Mouse (Mus musculus) E14TG2a.4 (cell line): ENCODE data around the gene Zdhhc16.
A peak's percentile ranks its signal among the peaks of the same experiment; 100 is the strongest.

Experiments used
- H3K27me3 ChIP-seq: 2 replicates; pipeline ENCODE4 v1.6.1; 2014; ENCODE audit warnings: low read length, control low read depth; ENCODE audit not compliant: insufficient read depth
- H3K36me3 ChIP-seq: 2 replicates; pipeline ENCODE4 v1.6.1; 2014; ENCODE audit warnings: low read length, control low read depth; ENCODE audit not compliant: insufficient read depth
- H3K4me1 ChIP-seq: replicated peaks from 2 replicates; pipeline ENCODE4 v1.6.1; 2014; ENCODE audit warnings: low read depth, low read length, control low read depth
- H3K4me3 ChIP-seq: replicated peaks from 2 replicates; pipeline ENCODE4 v1.5.1; 2014; ENCODE audit warnings: mild to moderate bottlenecking, low read length
- H3K9me3 ChIP-seq: 2 replicates; pipeline ENCODE4 v1.6.1; 2014; ENCODE audit warnings: low read length, control low read depth
- CTCF ChIP-seq: conservative IDR thresholded peaks from 2 replicates; pipeline ENCODE4 v1.5.1; 2014; ENCODE audit warnings: low read length
- NANOG ChIP-seq: IDR thresholded peaks from 2 replicates; pipeline ENCODE4 v1.6.1; 2014; ENCODE audit warnings: borderline replicate concordance, low read length, mixed read lengths
- POU5F1 ChIP-seq: IDR thresholded peaks from 2 replicates; pipeline ENCODE4 v1.6.1; 2014; ENCODE audit warnings: low read length, borderline replicate concordance

The Zdhhc16 gene

DNA sequence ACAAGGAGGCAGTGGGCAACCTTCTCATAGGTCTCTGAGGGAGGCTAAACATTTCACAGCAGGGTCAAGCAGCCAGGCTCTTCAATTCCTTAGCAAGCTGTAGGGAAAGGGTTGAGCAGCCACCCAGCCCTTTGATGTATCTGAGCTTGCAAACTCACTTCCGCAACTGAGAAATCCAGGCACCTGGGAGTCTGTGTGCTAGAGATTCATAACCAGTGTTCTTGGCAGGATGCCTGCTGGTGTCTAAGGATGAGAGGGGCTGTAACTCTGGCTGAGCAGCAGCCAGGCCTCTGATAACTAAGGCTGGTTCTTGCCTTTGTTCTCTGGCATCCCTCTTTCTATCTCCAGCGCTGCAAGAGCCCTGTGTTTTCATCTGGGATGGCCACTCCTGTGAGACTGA lies 31.6 kb upstream of the Zdhhc16 start:
- Histone ChIP-seq H3K4me3 (no peak overlapping the region), H3K27me3 (no peaks in the 10 kb centered on the region), H3K4me1 (peaks cover 8% of the 10 kb centered on the region; the same call in 1 of the 2 replicates), H3K36me3 (no peaks in the 10 kb centered on the region), H3K9me3 (no peaks in the 10 kb centered on the region)
- TF ChIP-seq POU5F1, result no peak

DNA sequence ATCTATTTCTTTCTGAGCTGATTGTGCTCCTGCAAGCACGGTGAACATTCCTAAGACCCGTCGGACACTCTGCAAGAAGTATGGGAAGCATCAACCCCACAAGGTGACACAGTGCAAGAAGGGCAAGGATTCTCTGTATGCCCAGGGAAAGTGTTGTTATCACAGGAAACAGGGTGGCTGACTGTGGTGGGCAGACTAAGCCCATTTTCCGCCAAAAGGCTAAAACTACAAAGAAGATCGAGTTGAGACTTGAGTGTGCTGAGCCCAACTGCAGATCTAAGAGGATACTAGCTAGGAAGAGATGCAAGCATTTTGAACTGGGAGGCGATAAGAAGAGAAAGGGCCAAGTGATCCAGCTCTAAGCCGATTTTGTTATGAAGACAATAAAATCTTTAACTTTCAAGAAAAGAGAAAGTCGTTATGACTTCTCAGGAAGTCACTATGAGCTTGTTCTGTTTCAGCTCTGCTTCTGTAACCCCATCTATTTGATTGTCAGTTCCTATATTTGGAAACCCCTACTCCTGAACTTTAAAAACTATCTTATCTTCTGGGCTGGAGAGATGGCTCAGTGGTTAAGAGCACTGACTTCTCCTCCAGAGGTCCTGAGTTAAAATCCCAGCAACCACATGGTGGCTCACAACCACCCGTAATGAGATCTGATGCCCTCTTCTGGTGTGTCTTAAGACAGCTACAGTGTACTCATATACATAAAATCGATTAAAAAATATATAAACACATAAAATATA lies 30.3 kb upstream of the Zdhhc16 start:
- Histone ChIP-seq H3K36me3 (no peaks in the 10 kb centered on the region), H3K4me1 (peaks cover 13% of the 10 kb centered on the region; the same call in 1 of the 2 replicates), H3K9me3 (no peaks in the 10 kb centered on the region), H3K4me3 (no peak overlapping the region), H3K27me3 (peaks cover 3% of the 10 kb centered on the region; the same call in 1 of the 2 replicates)
- TF ChIP-seq CTCF (no peak), POU5F1 (no peak), NANOG (no peak)

DNA sequence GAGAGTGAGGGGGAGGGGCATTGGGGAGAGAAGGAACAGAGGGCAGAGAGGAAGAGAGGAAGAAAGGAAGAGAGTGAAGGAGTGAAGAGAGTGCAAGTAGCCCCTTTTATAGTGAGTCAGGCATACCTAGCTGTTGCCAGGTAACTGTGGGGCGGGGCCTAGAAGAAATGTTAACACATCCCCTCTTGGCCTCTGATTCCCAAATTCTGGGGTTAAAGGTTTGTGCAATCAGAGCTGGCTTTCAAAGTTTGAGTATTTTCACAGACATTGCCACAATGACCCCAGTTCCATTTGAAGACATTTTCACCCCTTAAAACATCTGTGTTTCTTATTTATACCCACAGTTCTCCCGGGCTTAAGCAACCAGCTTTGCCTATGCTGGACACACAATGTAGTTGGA lies 28.0 kb upstream of the Zdhhc16 start:
- TF ChIP-seq NANOG (no peak), POU5F1 (no peak), CTCF (no peak)
- H3K4me1 ChIP-seq, result peaks cover 13% of the 10 kb centered on the region; the same call in 1 of the 2 replicates

DNA sequence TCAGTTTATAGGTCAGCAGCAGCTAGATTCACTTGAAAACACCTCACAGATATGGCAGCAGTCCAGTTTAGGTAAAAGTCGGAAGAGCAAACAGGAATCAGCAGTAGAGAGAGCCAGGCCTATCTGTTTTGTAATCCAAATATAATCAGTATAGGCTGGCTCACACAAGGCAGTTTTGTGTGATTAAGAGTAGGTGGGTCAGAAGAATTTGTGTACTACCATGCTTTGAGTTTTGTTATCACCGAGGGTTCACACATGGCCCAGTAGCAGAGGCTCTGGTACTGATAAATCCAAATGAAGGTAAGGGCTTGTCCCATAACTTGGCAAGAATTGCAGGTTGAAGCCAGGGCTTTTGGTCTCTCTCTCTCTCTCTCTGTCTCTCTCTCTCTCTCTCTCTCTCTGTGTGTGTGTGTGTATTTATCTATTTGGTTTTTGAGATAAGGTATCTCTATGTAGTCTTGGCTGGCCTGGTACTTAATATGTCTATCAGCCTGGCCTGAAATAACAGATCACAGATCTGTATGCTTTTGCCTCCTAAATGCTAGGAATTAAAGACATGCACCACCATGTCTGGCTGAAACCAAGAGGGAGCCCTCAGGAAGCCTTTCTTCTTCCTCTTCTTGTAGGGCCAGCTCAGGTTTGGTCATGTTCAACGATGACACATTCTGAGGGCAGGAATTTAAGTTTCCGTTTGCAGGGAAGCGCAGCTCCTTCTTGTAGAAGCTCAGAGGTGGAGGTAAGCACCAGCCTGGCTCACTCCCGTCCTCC lies 26.8 kb upstream of the Zdhhc16 start:
- H3K36me3 ChIP-seq, result no peaks in the 10 kb centered on the region
- no peak overlapping the region for H3K4me3 ChIP-seq
- H3K4me1 ChIP-seq, result peaks cover 17% of the 10 kb centered on the region
- TF ChIP-seq POU5F1 (no peak), CTCF (no peak), NANOG (no peak)
- peaks cover 3% of the 10 kb centered on the region; the same call in 1 of the 2 replicates for H3K27me3 ChIP-seq
- H3K9me3 ChIP-seq, result no peaks in the 10 kb centered on the region

More for the DNA sequence above, 28.0 kb upstream of the Zdhhc16 start:
- Histone ChIP-seq H3K27me3 (peaks cover 3% of the 10 kb centered on the region; the same call in 1 of the 2 replicates), H3K9me3 (no peaks in the 10 kb centered on the region), H3K4me3 (no peak overlapping the region), H3K36me3 (no peaks in the 10 kb centered on the region)

DNA sequence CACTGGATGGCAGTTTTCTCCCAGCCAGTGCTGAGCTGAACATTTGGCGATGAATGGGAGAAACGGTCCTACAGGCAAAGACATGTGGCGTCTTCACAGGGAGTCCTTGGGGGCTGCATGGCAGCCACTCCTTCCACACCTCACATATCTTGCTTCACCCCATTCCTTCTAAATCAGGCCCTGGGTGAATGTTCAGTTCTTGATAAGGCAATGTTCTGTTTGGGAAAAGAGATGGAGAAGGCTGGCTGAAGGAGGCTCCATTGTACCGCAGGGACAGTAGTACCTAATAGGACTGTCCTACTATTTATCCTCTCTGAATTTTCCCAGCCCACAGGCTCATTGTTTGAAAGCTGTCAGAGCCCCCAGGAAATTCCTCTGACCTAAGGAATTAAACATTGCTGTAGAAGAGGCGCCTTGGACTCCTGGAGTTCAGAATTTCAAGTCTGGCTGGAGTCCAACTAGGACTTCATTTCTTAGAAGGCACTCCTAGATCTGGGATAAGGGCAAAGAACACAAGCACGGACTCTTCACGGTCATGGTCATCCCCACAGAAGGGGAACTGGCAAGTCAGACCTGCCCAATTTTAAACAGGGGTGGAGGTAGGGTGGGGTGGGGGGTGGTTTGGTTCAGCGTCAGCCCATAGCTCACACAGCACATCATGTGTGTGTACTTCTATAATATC lies 26.1 kb upstream of the Zdhhc16 start:
- Histone ChIP-seq H3K36me3 (no peaks in the 10 kb centered on the region), H3K4me1 (peaks cover 17% of the 10 kb centered on the region), H3K4me3 (no peak overlapping the region), H3K27me3 (peaks cover 3% of the 10 kb centered on the region; the same call in 1 of the 2 replicates), H3K9me3 (no peaks in the 10 kb centered on the region)
- TF ChIP-seq CTCF, result no peak
- TF ChIP-seq NANOG, result no peak
- TF ChIP-seq POU5F1, result no peak

DNA sequence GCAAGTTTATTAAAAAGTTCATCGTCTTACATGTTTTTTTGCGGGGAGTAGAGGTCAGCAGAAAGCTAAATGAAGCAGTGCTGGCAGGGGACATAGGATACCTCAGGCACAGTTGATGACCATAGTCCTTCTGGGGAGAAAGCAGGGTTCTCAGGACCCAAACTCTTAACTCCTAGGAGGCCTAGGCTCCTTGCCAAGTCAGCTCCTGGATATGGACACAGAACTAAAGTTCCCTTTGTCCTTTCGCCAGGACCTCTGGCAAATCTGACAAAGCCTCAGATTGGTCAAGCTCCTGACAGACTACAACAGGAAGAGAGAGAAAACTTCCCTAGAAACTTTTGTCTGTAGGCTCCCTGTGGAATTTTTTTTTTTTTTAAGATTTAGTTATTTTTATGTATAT lies 24.5 kb upstream of the Zdhhc16 start:
- H3K9me3 ChIP-seq, result no peaks in the 10 kb centered on the region
- peaks cover 24% of the 10 kb centered on the region for H3K4me1 ChIP-seq
- no peak overlapping the region for H3K4me3 ChIP-seq
- H3K27me3 ChIP-seq, result peaks cover 3% of the 10 kb centered on the region; the same call in 1 of the 2 replicates
- H3K36me3 ChIP-seq, result peaks cover 12% of the 10 kb centered on the region
- TF ChIP-seq CTCF, result no peak
- TF ChIP-seq NANOG, result no peak
- no peak for TF ChIP-seq POU5F1

DNA sequence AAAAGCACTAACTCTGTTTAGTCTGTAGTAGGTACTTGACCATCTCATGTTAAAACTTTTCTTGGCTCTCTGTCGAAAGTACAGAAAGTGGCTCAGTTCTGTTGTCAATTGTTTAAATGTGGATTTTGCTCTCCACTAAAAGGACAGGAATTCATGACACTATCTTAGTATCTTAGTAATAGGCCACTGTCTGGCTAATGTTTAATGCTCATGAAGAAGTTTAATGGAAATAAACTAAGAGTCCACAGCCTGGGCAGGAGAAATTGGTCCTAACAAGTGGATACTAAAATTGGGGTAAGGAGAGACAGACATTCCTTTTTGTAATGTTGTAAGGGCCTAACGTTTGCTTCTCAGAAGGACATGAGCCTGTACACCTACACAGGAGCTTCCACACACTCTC lies 22.9 kb upstream of the Zdhhc16 start:
- TF ChIP-seq NANOG (no peak), CTCF (no peak)
- Histone ChIP-seq H3K36me3 (peaks cover 28% of the 10 kb centered on the region), H3K4me1 (peaks cover 37% of the 10 kb centered on the region), H3K4me3 (no peak overlapping the region), H3K27me3 (peaks cover 3% of the 10 kb centered on the region; the same call in 1 of the 2 replicates), H3K9me3 (no peaks in the 10 kb centered on the region)

DNA sequence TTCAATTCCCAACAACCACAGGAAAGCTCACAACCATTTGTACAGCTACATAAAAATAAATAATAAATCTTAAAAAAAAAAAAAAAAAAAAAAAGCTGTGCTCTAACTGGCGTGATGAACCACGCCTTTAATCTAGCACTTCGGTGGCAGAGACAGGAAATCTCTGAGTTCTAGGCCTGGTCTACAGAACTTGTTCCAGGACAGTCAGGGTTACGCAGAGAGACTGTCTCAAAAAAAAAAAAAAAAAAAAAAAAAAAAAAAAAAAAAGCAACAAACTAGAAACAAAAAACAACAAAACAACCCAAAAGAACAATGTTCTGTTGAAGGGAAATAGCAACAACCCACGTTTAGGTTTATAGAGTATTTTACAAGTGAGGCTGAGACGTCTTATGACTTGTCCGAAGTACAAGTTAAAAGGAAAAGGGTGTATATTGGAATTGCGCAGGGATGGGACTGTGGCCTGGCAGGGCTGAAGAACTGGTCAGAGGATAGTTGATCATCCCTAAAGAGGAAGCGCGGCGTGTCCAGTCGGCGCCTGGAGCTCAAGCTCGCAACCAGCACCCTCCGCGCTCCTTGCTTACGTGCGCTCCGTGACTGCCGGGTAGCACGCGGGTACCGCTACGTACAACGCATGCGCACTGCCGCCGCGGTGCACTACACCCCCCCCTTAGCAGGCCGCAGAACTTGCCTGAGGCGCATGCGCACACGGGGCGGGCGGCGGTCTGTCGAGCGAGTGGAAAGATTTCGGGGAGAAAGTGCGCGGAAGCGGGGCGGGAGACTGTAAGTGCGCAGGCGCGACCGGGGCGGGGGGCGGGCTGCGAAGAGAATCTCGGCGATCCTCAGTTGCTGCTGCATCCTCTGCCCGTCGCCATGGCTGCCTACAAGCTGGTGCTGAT lies 21.9 kb upstream of the Zdhhc16 start, which contains the start of gene Pgam1:
Gene Pgam1, plus strand, starts transcription at position 746 of the 896 bp plus-strand sequence.
- H3K27me3 ChIP-seq, result peaks cover 3% of the 10 kb centered on the region; the same call in 1 of the 2 replicates
- H3K4me3 ChIP-seq, result peak within 1 kb of the TSS; percentile 100
- TF ChIP-seq POU5F1 (no peak), NANOG (no peak), CTCF (no peak)
- peaks cover 45% of the 10 kb centered on the region for H3K4me1 ChIP-seq
- peaks cover 39% of the 10 kb centered on the region for H3K36me3 ChIP-seq
- no peaks in the 10 kb centered on the region for H3K9me3 ChIP-seq
